Comparison of ENCODE assay signal across 8 mouse cellular contexts in genomic region chr17:88042099-88043086, GRCm38 (mm10). TPM values are rescaled to one million over a fixed set of nuclear protein-coding genes. Genes with fewer than 3 reads are reported as not detected.
DNase-seq lines count a peak whose midpoint lies in the region; ATAC-seq and TF ChIP-seq lines count a peak whose summit lies in the region.

No protein-coding gene starts in this region.

- peaks cover 99% of the 10 kb centered on the region for H3K79me2 ChIP-seq in C2C12 (ENCODE audit: control insufficient read depth, insufficient read depth)

- no peak overlapping the region for H3K4me2 ChIP-seq in hindbrain, embryonic 12.5 days (replicated peaks)
- peak overlapping the region; percentile 47 for H3K4me2 ChIP-seq in liver, embryonic 12.5 days

- H3K9me3 ChIP-seq in hindbrain, embryonic 12.5 days (replicated peaks), result no peaks in the 10 kb centered on the region
- no peaks in the 10 kb centered on the region for H3K9me3 ChIP-seq in liver, embryonic 12.5 days (replicated peaks)

- no peak overlapping the region for H3K27ac ChIP-seq in hindbrain, embryonic 12.5 days
- H3K27ac ChIP-seq in liver, embryonic 12.5 days, result 0 out of 2 replicates have a peak overlapping the region, but pooled peaks have one; percentile 4
- no peak overlapping the region for H3K27ac ChIP-seq in left cerebral cortex, adult 2 months
- H3K27ac ChIP-seq in layer of hippocampus, adult 2 months, result no peak overlapping the region

- intact Hi-C loops in left cerebral cortex, adult 2 months (cut with DNase I), result no loop called here

- H3ac ChIP-seq in C2C12 (ENCODE audit: control insufficient read depth, insufficient read length, low read depth), result no peak overlapping the region

- H3K79me3 ChIP-seq in C2C12 (ENCODE audit: low read depth), result peaks cover 89% of the 10 kb centered on the region

- peak; percentile 88 for ATAC-seq in hindbrain, embryonic 12.5 days (ENCODE audit: low FRiP score)
- ATAC-seq in liver, embryonic 12.5 days, result peak; percentile 86

- no peak for TF ChIP-seq CTCF in C2C12 (IDR thresholded peaks at IDR 0.05; ENCODE audit: control insufficient read depth, insufficient read depth, insufficient read length)
- TF ChIP-seq CTCF in left cerebral cortex, adult 2 months (IDR thresholded peaks at IDR 0.05), result no peak
- TF ChIP-seq CTCF in layer of hippocampus, adult 2 months (conservative IDR thresholded peaks at IDR 0.05), result no peak

- DNase-seq in MN1 (ENCODE audit: low spot score), result peak; percentile 49
- DNase-seq in naive thymus-derived CD4-positive, alpha-beta T cell, adult 2 months (ENCODE audit: low read depth), result peak; percentile 80
- no peak for DNase-seq in left cerebral cortex, adult 2 months (ENCODE audit: extremely low spot score in 1 of 2, low spot score in 2 of 2)
- no peak for DNase-seq in right cerebral cortex, postnatal 36 days (ENCODE audit: low spot score in 2 of 2)
- DNase-seq in layer of hippocampus, adult 2 months (ENCODE audit: low spot score in 2 of 2), result no peak

- no peaks in the 10 kb centered on the region for H3K27me3 ChIP-seq in C2C12 (ENCODE audit: control insufficient read depth, insufficient read depth, insufficient read length)
- no peaks in the 10 kb centered on the region for H3K27me3 ChIP-seq in hindbrain, embryonic 12.5 days
- no peaks in the 10 kb centered on the region for H3K27me3 ChIP-seq in liver, embryonic 12.5 days (replicated peaks)

- H3K4me1 ChIP-seq in hindbrain, embryonic 12.5 days, result peaks cover 18% of the 10 kb centered on the region
- peaks cover 24% of the 10 kb centered on the region for H3K4me1 ChIP-seq in liver, embryonic 12.5 days

- WGBS in hindbrain, embryonic 12.5 days, result 53% methylated on average over 12 of the region's 12 CpGs
- WGBS in liver, embryonic 12.5 days (ENCODE audit: insufficient replicate concordance), result 36% methylated on average over 11 of the region's 12 CpGs

- H3K4me3 ChIP-seq in C2C12 (ENCODE audit: insufficient read depth, poor library complexity, severe bottlenecking), result no peak overlapping the region
- no peak overlapping the region for H3K4me3 ChIP-seq in hindbrain, embryonic 12.5 days
- H3K4me3 ChIP-seq in liver, embryonic 12.5 days, result 0 out of 2 replicates have a peak overlapping the region, but pooled peaks have one; percentile 5
- H3K4me3 ChIP-seq in left cerebral cortex, adult 2 months, result no peak overlapping the region
- no peak overlapping the region for H3K4me3 ChIP-seq in layer of hippocampus, adult 2 months

- no peaks in the 10 kb centered on the region for H3K36me3 ChIP-seq in C2C12 (ENCODE audit: control insufficient read depth, insufficient read depth)
- 0 out of 2 replicates have a peak, but pooled peaks cover 4% of the 10 kb centered on the region for H3K36me3 ChIP-seq in hindbrain, embryonic 12.5 days
- no peaks in the 10 kb centered on the region for H3K36me3 ChIP-seq in liver, embryonic 12.5 days

- no peak overlapping the region for H3K9ac ChIP-seq in hindbrain, embryonic 12.5 days
- no peak overlapping the region; the same call in 1 of the 2 replicates for H3K9ac ChIP-seq in liver, embryonic 12.5 days

TF ChIP-seq in C2C12, 6 proteins besides CTCF, POLR2A, EP300 and RAD21:
- TF ChIP-seq FOSL1 (IDR thresholded peaks at IDR 0.05; ENCODE audit: insufficient read depth, low read length, poor library complexity, severe bottlenecking), result no peak
- no peak for TF ChIP-seq MAX (IDR thresholded peaks at IDR 0.05)
- TF ChIP-seq MYOG (IDR thresholded peaks at IDR 0.05; ENCODE audit: control insufficient read depth, extremely low read depth, insufficient read length), result no peak
- TF ChIP-seq CEBPB (IDR thresholded peaks at IDR 0.05; ENCODE audit: low read depth), result no peak
- TF ChIP-seq MYOD1 (IDR thresholded peaks at IDR 0.05; ENCODE audit: control insufficient read depth, insufficient read length, low read depth), result peak; percentile 76
- peak; percentile 82 for TF ChIP-seq USF1 (IDR thresholded peaks at IDR 0.05; ENCODE audit: low read depth)
TF ChIP-seq in C2C12: peak in this region for 2.

RNA-seq across cellular contexts. Expression of gene Fbxo11, which starts 22.7 kb away (rescaled TPM):
- polyA plus RNA-seq in C2C12 (2012; fragmentation: generic; extraction: Trizol), result 9.3 TPM
- polyA plus RNA-seq in hindbrain, embryonic 12.5 days (2016; fragmentation: Nextera tagmentation; extraction: Ambion mirVana), result 32.3 and 35.9 TPM in 2 replicates
- polyA plus RNA-seq in liver, embryonic 12.5 days (2016; fragmentation: Nextera tagmentation; extraction: Ambion mirVana), result 6.2 and 7.0 TPM in 2 replicates
- total RNA-seq in left cerebral cortex, adult 2 months (2021), result 100 to 1,000 TPM; 113 to 128 TPM
- 100 to 1,000 TPM; 119 to 121 TPM for total RNA-seq in layer of hippocampus, adult 2 months (2021)

Comparison
In these comparisons a context has a peak if more than half of its experiments do, and no peak if none do; other contexts are left out.
1. DNase-seq: peak in MN1 (single experiment) and naive thymus-derived CD4-positive, alpha-beta T cell, adult 2 months (single experiment); none in left cerebral cortex, adult 2 months (0 of 2), right cerebral cortex, postnatal 36 days (0 of 2) and layer of hippocampus, adult 2 months (0 of 2).